Mouse (Mus musculus): Measurements from ENCODE around the gene Mrpl1.

GRCm38 (mm10) chr5:96198271-96198670 is 11.0 kb upstream of the Mrpl1 start:
- TF ChIP-seq CTCF (IDR thresholded peaks at IDR 0.05; ENCODE audit: borderline replicate concordance, control insufficient read depth, extremely low read depth, insufficient read depth, low read length, poor library complexity) (no peak), POLR2A (IDR thresholded peaks at IDR 0.05; ENCODE audit: control insufficient read depth, extremely low read depth, insufficient read depth, low read length, poor library complexity) (no peak)

Measured in thymus, adult 2 months (tissue).